Mouse (Mus musculus) bone marrow, adult 2 months (tissue): ENCODE results near the gene Reps1.

Source experiments
- CTCF ChIP-seq: fragments of 200-500 bp; IDR thresholded peaks from 2 replicates; pipeline ENCODE4 v1.5.1; 2011; ENCODE audit warnings: low read length, control low read depth; ENCODE audit not compliant: control insufficient read depth, insufficient read depth
- POLR2A ChIP-seq: fragments of 200-500 bp; IDR thresholded peaks from 2 replicates; pipeline ENCODE4 v1.6.1; 2011; ENCODE audit warnings: low read depth, mild to moderate bottlenecking, control low read depth, low read length, borderline replicate concordance; ENCODE audit not compliant: control insufficient read depth

DNA sequence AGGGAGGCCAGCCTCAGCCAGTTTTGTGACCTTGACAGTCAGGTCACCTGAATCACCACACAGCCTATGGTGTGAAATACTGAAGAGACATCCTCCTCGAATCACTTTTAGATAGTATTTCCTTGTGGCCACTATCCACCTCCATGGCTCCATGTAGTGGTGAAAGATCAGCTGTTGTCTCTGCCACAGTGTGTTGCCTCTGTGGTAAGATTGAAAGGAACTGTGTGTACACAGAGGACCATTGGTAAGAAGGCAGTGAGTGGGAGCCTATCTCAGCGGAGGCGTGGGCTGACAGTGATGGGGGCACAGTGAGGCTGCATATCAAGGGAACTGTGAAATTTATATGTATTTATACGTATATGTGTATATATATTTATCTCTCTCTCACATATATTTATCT lies 5.9 kb downstream of the Reps1 start:
- no peak for TF ChIP-seq POLR2A
- TF ChIP-seq CTCF: no peak
